In the genomic region with DNA sequence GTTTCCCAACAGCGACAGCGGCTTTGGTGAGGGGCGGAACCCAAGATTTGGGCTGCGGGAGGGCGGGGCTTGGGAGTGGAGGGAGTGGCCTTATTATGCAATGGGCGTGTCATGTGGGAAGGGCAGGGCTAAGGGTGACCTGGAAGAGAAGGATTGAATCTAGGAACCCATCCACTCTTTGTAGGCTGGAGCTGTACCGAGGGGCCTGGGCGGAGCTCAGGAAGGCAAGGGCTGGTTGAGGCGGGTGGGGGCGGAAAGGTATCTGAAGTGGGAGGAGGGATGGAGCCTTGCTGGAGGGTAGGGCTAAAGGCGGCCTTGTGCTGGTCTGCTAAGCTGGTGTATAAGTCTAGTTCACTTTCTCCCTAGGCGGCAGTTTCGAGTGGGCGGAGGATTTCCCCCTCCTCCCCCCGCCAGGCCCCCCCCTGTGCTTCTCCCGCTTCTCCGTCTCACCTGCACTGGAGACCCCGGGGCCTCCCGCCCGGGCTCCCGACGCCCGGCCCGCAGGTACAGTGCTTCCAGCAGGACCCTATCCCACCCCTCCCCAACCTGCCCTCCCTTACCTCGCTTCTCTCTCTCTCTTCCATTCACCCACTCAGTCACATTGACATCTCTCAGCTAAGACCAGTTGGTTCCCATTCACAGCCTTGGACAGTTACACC, we compare ENCODE assay signal across 8 mouse cellular contexts. TPM values are rescaled to one million over a fixed set of nuclear protein-coding genes. Genes with fewer than 3 reads are reported as not detected.
DNase-seq lines count a peak whose midpoint lies in the region; ATAC-seq and TF ChIP-seq lines count a peak whose summit lies in the region.

No protein-coding gene starts in this region.

- no peak overlapping the region for H3K27ac ChIP-seq in forebrain, embryonic 14.5 days (ENCODE audit: low read depth, low read length)
- peak overlapping the region; percentile 58 for H3K27ac ChIP-seq in stomach, postnatal 0 days (replicated peaks)

- H3K36me3 ChIP-seq in forebrain, embryonic 14.5 days (ENCODE audit: control insufficient read depth, insufficient read depth, low read length), result peaks cover 71% of the 10 kb centered on the region
- no peaks in the 10 kb centered on the region for H3K36me3 ChIP-seq in stomach, postnatal 0 days (ENCODE audit: control insufficient read depth, insufficient read depth, low read length)

- DNase-seq in adrenal gland, adult (ENCODE audit: inconsistent age in 2 of 2, low spot score in 1 of 2), result peak; percentile 67 to 87
- no peak for DNase-seq in adrenal gland, adult 18-20 months (ENCODE audit: low spot score in 2 of 2)
- peak; percentile 95 for DNase-seq in R1 (ENCODE audit: low read depth, low spot score)
- no peak for DNase-seq in forebrain, embryonic 14.5 days (ENCODE audit: low spot score)
- peak; percentile 63 for DNase-seq in kidney, postnatal 14 days
- peak; percentile 73 for DNase-seq in stomach, postnatal 0 days (ENCODE audit: low spot score)
- DNase-seq in gastrocnemius, adult 8-10 months (ENCODE audit: low spot score in 2 of 2), result no peak

- 0 out of 2 replicates have a peak, but pooled peaks cover 4% of the 10 kb centered on the region for H3K27me3 ChIP-seq in forebrain, embryonic 14.5 days (replicated peaks; ENCODE audit: control insufficient read depth, insufficient read depth, low read length)
- H3K27me3 ChIP-seq in stomach, postnatal 0 days (ENCODE audit: control insufficient read depth, insufficient read depth, low read length), result no peaks in the 10 kb centered on the region

- H3K9me3 ChIP-seq in forebrain, embryonic 14.5 days (replicated peaks; ENCODE audit: control insufficient read depth, low read length), result no peaks in the 10 kb centered on the region
- H3K9me3 ChIP-seq in stomach, postnatal 0 days (ENCODE audit: control insufficient read depth, low read length), result no peaks in the 10 kb centered on the region

- TF ChIP-seq EP300 in stomach, postnatal 0 days (optimal IDR thresholded peaks at IDR 0.05), result no peak

- TF ChIP-seq CTCF in stomach, postnatal 0 days (IDR thresholded peaks at IDR 0.05; ENCODE audit: low read depth), result no peak

- 0 out of 2 replicates have a peak, but pooled peaks have one; percentile 16 for ATAC-seq in forebrain, embryonic 14.5 days
- peak; percentile 66 for ATAC-seq in megakaryocyte, adult 5-6 weeks (ENCODE audit: poor library complexity, severe bottlenecking)
- ATAC-seq in stomach, postnatal 0 days (ENCODE audit: low FRiP score, low TSS enrichment), result peak; percentile 74

- no peak overlapping the region for H3K9ac ChIP-seq in forebrain, embryonic 14.5 days (ENCODE audit: low read length)
- H3K9ac ChIP-seq in stomach, postnatal 0 days (ENCODE audit: low read length), result peak overlapping the region; percentile 50

- H3K4me2 ChIP-seq in forebrain, embryonic 14.5 days (ENCODE audit: low read length), result no peak overlapping the region
- peak overlapping the region; percentile 59 for H3K4me2 ChIP-seq in stomach, postnatal 0 days (replicated peaks; ENCODE audit: low read depth)

- 25% methylated on average over 24 of the region's 25 CpGs for WGBS in forebrain, embryonic 14.5 days
- WGBS in stomach, postnatal 0 days, result 28% methylated on average over 16 of the region's 25 CpGs

- no peak overlapping the region for H3K4me3 ChIP-seq in forebrain, embryonic 14.5 days (ENCODE audit: low read depth, low read length)
- H3K4me3 ChIP-seq in stomach, postnatal 0 days (ENCODE audit: low read depth, low read length), result peak overlapping the region; percentile 33

- H3K4me1 ChIP-seq in forebrain, embryonic 14.5 days (ENCODE audit: control insufficient read depth, insufficient read depth, low read length), result peaks cover 9% of the 10 kb centered on the region
- 0 out of 2 replicates have a peak, but pooled peaks cover 5% of the 10 kb centered on the region for H3K4me1 ChIP-seq in stomach, postnatal 0 days (replicated peaks; ENCODE audit: control insufficient read depth, insufficient read depth)

RNA-seq across cellular contexts. Expression of a gene that starts 13.7 kb away (rescaled TPM):
- 100 to 1,000 TPM in 1 of 2 experiments, 10 to 100 TPM in 1; 92.9 to 117 TPM for total RNA-seq in adrenal gland, adult 18-20 months (2021)
- polyA plus RNA-seq in forebrain, embryonic 14.5 days (2014; fragmentation: Nextera tagmentation; extraction: Ambion mirVana), result 286 TPM in 2 replicates
- total RNA-seq in megakaryocyte, adult 5-6 weeks (2015), result 23.9 and 28.1 TPM in 2 replicates
- 41.4 and 44.2 TPM in 2 replicates for total RNA-seq in megakaryocyte, adult 5-6 weeks (2017)
- polyA plus RNA-seq in stomach, postnatal 0 days (2015; fragmentation: Nextera tagmentation; extraction: Ambion mirVana), result 59.7 and 62.4 TPM in 2 replicates
- total RNA-seq in gastrocnemius, adult 8-10 months (2022), result 10 to 100 TPM; 25.2 to 34.3 (median 30.8) TPM

RNA-seq across cellular contexts. Expression of a gene that starts 16.2 kb away (rescaled TPM):
- total RNA-seq in adrenal gland, adult 18-20 months (2021), result 1 to 10 TPM in 1 of 2 experiments, under 1 TPM in 1; 0.77 to 1.1 TPM
- polyA plus RNA-seq in forebrain, embryonic 14.5 days (2014; fragmentation: Nextera tagmentation; extraction: Ambion mirVana), result 4.0 and 5.4 TPM in 2 replicates
- not detected in 2 replicates for total RNA-seq in megakaryocyte, adult 5-6 weeks (2015)
- total RNA-seq in megakaryocyte, adult 5-6 weeks (2017), result not detected in 2 replicates
- polyA plus RNA-seq in stomach, postnatal 0 days (2015; fragmentation: Nextera tagmentation; extraction: Ambion mirVana), result 83.2 and 87.1 TPM in 2 replicates
- not detected for total RNA-seq in gastrocnemius, adult 8-10 months (2022)

RNA-seq across cellular contexts. Expression of a gene that starts 17.1 kb away (rescaled TPM):
- 1 to 10 TPM; 6.2 to 8.4 TPM for total RNA-seq in adrenal gland, adult 18-20 months (2021)
- polyA plus RNA-seq in forebrain, embryonic 14.5 days (2014; fragmentation: Nextera tagmentation; extraction: Ambion mirVana), result 11.8 and 18.4 TPM in 2 replicates
- total RNA-seq in megakaryocyte, adult 5-6 weeks (2015), result 0.09 TPM in 1 of 2 replicates, not detected in the other
- not detected in 2 replicates for total RNA-seq in megakaryocyte, adult 5-6 weeks (2017)
- 0.15 and 0.27 TPM in 2 replicates for polyA plus RNA-seq in stomach, postnatal 0 days (2015; fragmentation: Nextera tagmentation; extraction: Ambion mirVana)
- total RNA-seq in gastrocnemius, adult 8-10 months (2022), result not detected

RNA-seq across cellular contexts. Expression of a gene that starts 23.9 kb away (rescaled TPM):
- under 1 TPM; 0.19 to 0.20 TPM for total RNA-seq in adrenal gland, adult 18-20 months (2021)
- 0.41 and 0.78 TPM in 2 replicates for polyA plus RNA-seq in forebrain, embryonic 14.5 days (2014; fragmentation: Nextera tagmentation; extraction: Ambion mirVana)
- not detected in 2 replicates for total RNA-seq in megakaryocyte, adult 5-6 weeks (2015)
- total RNA-seq in megakaryocyte, adult 5-6 weeks (2017), result 0.16 TPM in 1 of 2 replicates, not detected in the other
- polyA plus RNA-seq in stomach, postnatal 0 days (2015; fragmentation: Nextera tagmentation; extraction: Ambion mirVana), result 0.22 TPM in 2 replicates
- total RNA-seq in gastrocnemius, adult 8-10 months (2022), result under 1 TPM in 2 of 4 experiments, not detected in 2; 0.11 to 0.29 TPM

RNA-seq across cellular contexts. Expression of a gene that starts 30.1 kb away (rescaled TPM):
- 10 to 100 TPM; 33.0 to 36.0 TPM for total RNA-seq in adrenal gland, adult 18-20 months (2021)
- polyA plus RNA-seq in forebrain, embryonic 14.5 days (2014; fragmentation: Nextera tagmentation; extraction: Ambion mirVana), result 45.2 and 46.7 TPM in 2 replicates
- 3.5 and 6.5 TPM in 2 replicates for total RNA-seq in megakaryocyte, adult 5-6 weeks (2015)
- 2.6 and 3.9 TPM in 2 replicates for total RNA-seq in megakaryocyte, adult 5-6 weeks (2017)
- 25.6 and 25.7 TPM in 2 replicates for polyA plus RNA-seq in stomach, postnatal 0 days (2015; fragmentation: Nextera tagmentation; extraction: Ambion mirVana)
- 10 to 100 TPM; 15.5 to 17.3 (median 16.1) TPM for total RNA-seq in gastrocnemius, adult 8-10 months (2022)

Comparison
In these comparisons a context has a peak if more than half of its experiments do, and no peak if none do; other contexts are left out.
1. DNase-seq: peak in adrenal gland, adult (2 of 2), R1 (single experiment), kidney, postnatal 14 days (single experiment) and stomach, postnatal 0 days (single experiment); none in adrenal gland, adult 18-20 months (0 of 2), forebrain, embryonic 14.5 days (single experiment) and gastrocnemius, adult 8-10 months (0 of 2).
2. ATAC-seq: peak in every context shown above with its lines; median percentile 74 in stomach, postnatal 0 days; 66 in megakaryocyte, adult 5-6 weeks; 16 in forebrain, embryonic 14.5 days.
3. RNA of a gene that starts 17.1 kb away (total RNA-seq): 6.2 to 8.4 TPM in adrenal gland, adult 18-20 months; not detected in gastrocnemius, adult 8-10 months and 0.09 TPM in megakaryocyte, adult 5-6 weeks; every median in the first group is over 4 times any median in the second.